Mouse (Mus musculus) hematopoietic multipotent progenitor cell, adult 10-12 weeks (in vitro differentiated cells): ENCODE measurements around the gene Fam120a. TPM values are rescaled to one million over a fixed set of nuclear protein-coding genes. Genes with fewer than 3 reads are reported as not detected.

Source experiments
- polyA plus RNA-seq: library from polyadenylated mRNA; stranded (reverse); fragments of >175 nt; gene quantifications from 2 replicates; pipeline ENCODE4 v1.2.3, GENCODE M21; 2012; ENCODE audit warnings: low replicate concordance

Fam120a gene
- polyA plus RNA-seq, result 108 and 140 TPM in 2 replicates

DNA sequence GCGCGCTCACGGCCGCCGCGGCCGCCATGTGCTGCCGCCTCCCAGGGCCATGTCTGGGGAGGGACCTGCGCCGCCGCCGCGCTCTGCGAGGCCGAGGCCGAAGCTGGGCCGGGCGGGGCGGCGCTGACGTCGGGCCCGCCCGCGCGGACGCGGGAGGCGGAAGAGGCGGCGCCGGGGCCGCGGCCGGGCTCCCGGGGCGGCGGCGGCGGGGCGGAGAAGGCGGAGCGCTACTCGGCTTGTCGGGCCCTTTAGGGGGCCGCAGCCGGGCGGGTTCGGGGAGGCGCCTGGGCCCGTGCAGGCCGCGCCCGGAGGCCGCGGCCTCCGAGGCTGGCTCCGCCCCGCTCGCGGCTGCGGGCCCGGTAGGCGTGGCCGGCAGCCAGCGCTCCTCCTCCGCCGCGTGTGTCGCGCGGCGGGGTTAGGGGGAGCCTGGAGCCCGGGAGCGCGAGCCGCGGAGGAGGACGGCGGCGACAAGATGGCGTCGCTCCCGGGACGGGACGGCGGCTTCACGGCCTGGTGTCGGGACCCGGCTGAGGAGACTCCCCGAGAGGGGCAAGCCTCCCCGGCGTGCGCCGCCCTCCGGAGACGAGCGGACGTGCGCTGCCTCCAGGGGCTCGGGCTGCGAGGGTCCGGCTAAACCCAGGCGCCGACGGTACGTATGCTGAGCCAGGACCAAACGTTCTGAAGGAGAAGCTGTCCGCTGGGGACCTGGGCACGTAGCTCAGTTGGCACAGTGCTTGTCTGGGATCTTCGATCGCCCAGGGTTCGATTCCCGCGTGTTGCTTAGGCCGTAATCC lies at the start of gene Fam120a:
Fam120a (minus strand) TSS at position 62 of the 794 bp plus-strand sequence.

DNA sequence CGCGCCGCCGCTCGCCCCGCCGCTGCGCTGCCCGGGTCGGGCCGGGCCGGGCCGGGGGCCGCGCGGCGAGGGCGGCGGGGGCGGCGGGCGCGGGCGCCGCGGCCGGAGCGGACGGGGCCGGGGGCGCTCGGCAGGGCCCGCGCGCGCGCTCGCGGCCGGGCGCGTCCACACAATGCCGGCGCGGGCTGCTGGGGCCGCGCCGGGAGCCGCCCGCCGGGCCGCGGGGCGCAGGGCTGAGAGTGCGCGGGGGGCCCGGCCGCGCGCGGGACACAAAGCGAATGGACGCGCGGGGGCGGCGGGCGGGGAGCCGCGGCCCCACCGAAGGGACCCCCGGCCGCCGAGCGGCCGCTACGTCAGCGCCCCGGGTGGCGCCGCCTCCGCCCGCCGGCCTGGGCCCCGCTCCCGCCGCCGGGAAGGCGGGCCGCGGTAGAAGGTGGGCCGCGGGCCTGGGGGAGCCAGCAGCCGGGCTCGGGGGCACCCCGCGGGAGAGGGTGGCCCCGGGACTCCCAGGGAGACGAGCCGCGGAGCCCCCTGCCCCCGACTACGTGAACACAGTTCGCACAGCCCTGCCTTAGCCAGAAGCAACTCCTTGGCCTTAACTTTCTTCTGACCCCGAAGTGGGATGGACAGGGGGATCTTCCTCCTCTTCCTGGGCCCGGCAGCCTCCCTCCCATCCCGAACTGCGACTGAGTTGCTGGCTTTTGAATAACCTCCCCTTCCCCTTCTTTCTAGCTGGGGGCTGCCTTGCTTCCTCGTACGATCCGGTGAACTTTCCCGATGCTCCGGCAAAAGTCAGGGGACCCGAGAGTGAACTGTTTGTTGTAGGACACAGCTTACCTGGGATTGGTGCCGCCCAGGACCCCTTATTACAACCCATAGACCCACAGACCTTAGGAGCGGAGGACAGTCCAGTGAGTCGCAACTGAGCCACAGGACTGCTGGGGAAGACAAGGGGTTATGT lies 96.8 kb downstream of the Fam120a start, which contains the start of gene Phf2:
Phf2 (minus strand) TSS at position 349 of the 961 bp plus-strand sequence.

Other genes with a start within 250 kb of the Fam120a start
- 52.3 and 85.3 TPM in 2 replicates for gene Phf2, start 96.9 kb downstream of the Fam120a start, polyA plus RNA-seq
- gene Wnk2, start 180.0 kb upstream of the Fam120a start, polyA plus RNA-seq, result 0.26 TPM in 2 replicates
- 232 and 242 TPM in 2 replicates for gene Ninj1, start 219.5 kb upstream of the Fam120a start, polyA plus RNA-seq
- 131 and 303 TPM in 2 replicates for gene Card19, start 248.0 kb upstream of the Fam120a start, polyA plus RNA-seq